ENCODE assay signal across 8 mouse cellular contexts in genomic region chr15:102358126-102358525, GRCm38 (mm10). TPM values are rescaled to one million over a fixed set of nuclear protein-coding genes. Genes with fewer than 3 reads are reported as not detected.
DNase-seq lines count a peak whose midpoint lies in the region; ATAC-seq and TF ChIP-seq lines count a peak whose summit lies in the region.

No protein-coding gene starts in this region.

- H3K36me3 ChIP-seq in forebrain, embryonic 10.5 days (replicated peaks), result no peaks in the 10 kb centered on the region
- H3K36me3 ChIP-seq in limb, embryonic 13.5 days, result no peaks in the 10 kb centered on the region
- no peaks in the 10 kb centered on the region for H3K36me3 ChIP-seq in stomach, postnatal 0 days (ENCODE audit: control insufficient read depth, insufficient read depth, low read length)

- peak overlapping the region; percentile 70 for H3K27ac ChIP-seq in forebrain, embryonic 10.5 days
- no peak overlapping the region for H3K27ac ChIP-seq in limb, embryonic 13.5 days
- H3K27ac ChIP-seq in stomach, postnatal 0 days (replicated peaks), result no peak overlapping the region

- ATAC-seq in limb, embryonic 13.5 days (ENCODE audit: low FRiP score, low read depth), result no peak
- ATAC-seq in stomach, postnatal 0 days (ENCODE audit: low FRiP score, low TSS enrichment), result no peak

- peak overlapping the region; percentile 44 for H3K4me3 ChIP-seq in forebrain, embryonic 10.5 days
- H3K4me3 ChIP-seq in limb, embryonic 13.5 days, result peak overlapping the region; percentile 26
- H3K4me3 ChIP-seq in stomach, postnatal 0 days (ENCODE audit: low read depth, low read length), result no peak overlapping the region

- TF ChIP-seq CTCF in stomach, postnatal 0 days (IDR thresholded peaks at IDR 0.05; ENCODE audit: low read depth), result peak; percentile 25; the same call in 1 of the 2 replicates

- peaks cover 60% of the 10 kb centered on the region for H3K27me3 ChIP-seq in forebrain, embryonic 10.5 days (ENCODE audit: poor library complexity, severe bottlenecking)
- H3K27me3 ChIP-seq in limb, embryonic 13.5 days, result peaks cover 24% of the 10 kb centered on the region
- no peaks in the 10 kb centered on the region for H3K27me3 ChIP-seq in stomach, postnatal 0 days (ENCODE audit: control insufficient read depth, insufficient read depth, low read length)

- no peaks in the 10 kb centered on the region for H3K9me3 ChIP-seq in forebrain, embryonic 10.5 days
- no peaks in the 10 kb centered on the region for H3K9me3 ChIP-seq in limb, embryonic 13.5 days
- no peaks in the 10 kb centered on the region for H3K9me3 ChIP-seq in stomach, postnatal 0 days (ENCODE audit: control insufficient read depth, low read length)

- WGBS in forebrain, embryonic 10.5 days, result 2% methylated on average over 25 of the region's 25 CpGs
- WGBS in limb, embryonic 13.5 days, result 2% methylated on average over 25 of the region's 25 CpGs
- 10% methylated on average over 25 of the region's 25 CpGs for WGBS in stomach, postnatal 0 days

- peak overlapping the region; percentile 48; the same call in 1 of the 2 replicates for H3K9ac ChIP-seq in limb, embryonic 13.5 days
- 0 out of 2 replicates have a peak overlapping the region, but pooled peaks have one; percentile 8 for H3K9ac ChIP-seq in stomach, postnatal 0 days (ENCODE audit: low read length)

- peak overlapping the region; percentile 61 for H3K4me2 ChIP-seq in limb, embryonic 13.5 days (replicated peaks)
- H3K4me2 ChIP-seq in stomach, postnatal 0 days (replicated peaks; ENCODE audit: low read depth), result no peak overlapping the region

- intact Hi-C loops in left cerebral cortex, postnatal 10 days (cut with DNase I), result no loop called here

- TF ChIP-seq EP300 in stomach, postnatal 0 days (optimal IDR thresholded peaks at IDR 0.05), result no peak

- peak; percentile 44 to 68 for DNase-seq in kidney, postnatal 4 days
- DNase-seq in kidney, adult 9 months, result no peak
- DNase-seq in forebrain, embryonic 10.5 days (ENCODE audit: extremely low spot score, low spot score), result no peak
- DNase-seq in stomach, postnatal 0 days (ENCODE audit: low spot score), result peak; percentile 44
- no peak for DNase-seq in spleen, adult 12 weeks (ENCODE audit: low spot score)
- no peak for DNase-seq in cerebellum, adult 9-11 months
- DNase-seq in left cerebral cortex, postnatal 10 days (ENCODE audit: extremely low spot score in 1 of 2, low spot score in 2 of 2), result no peak

- H3K4me1 ChIP-seq in forebrain, embryonic 10.5 days, result peaks cover 63% of the 10 kb centered on the region
- peaks cover 48% of the 10 kb centered on the region for H3K4me1 ChIP-seq in limb, embryonic 13.5 days
- 0 out of 2 replicates have a peak, but pooled peaks cover 3% of the 10 kb centered on the region for H3K4me1 ChIP-seq in stomach, postnatal 0 days (replicated peaks; ENCODE audit: control insufficient read depth, insufficient read depth)

RNA-seq across cellular contexts. Expression of gene Aaas, which starts 7.6 kb away (rescaled TPM):
- 141 and 144 TPM in 2 replicates for polyA plus RNA-seq in forebrain, embryonic 10.5 days (2016; fragmentation: Nextera tagmentation; extraction: Ambion mirVana)
- polyA plus RNA-seq in limb, embryonic 13.5 days (2015; fragmentation: Nextera tagmentation; extraction: Ambion mirVana), result 75.9 and 76.6 TPM in 2 replicates
- 21.1 and 21.7 TPM in 2 replicates for polyA plus RNA-seq in stomach, postnatal 0 days (2015; fragmentation: Nextera tagmentation; extraction: Ambion mirVana)
- 10 to 100 TPM; 20.2 to 30.8 TPM for total RNA-seq in left cerebral cortex, postnatal 10 days (2021)

RNA-seq across cellular contexts. Expression of gene Sp7, which starts 8.9 kb away (rescaled TPM):
- polyA plus RNA-seq in forebrain, embryonic 10.5 days (2016; fragmentation: Nextera tagmentation; extraction: Ambion mirVana), result 0.25 and 0.42 TPM in 2 replicates
- 6.0 and 7.4 TPM in 2 replicates for polyA plus RNA-seq in limb, embryonic 13.5 days (2015; fragmentation: Nextera tagmentation; extraction: Ambion mirVana)
- 0.40 and 0.41 TPM in 2 replicates for polyA plus RNA-seq in stomach, postnatal 0 days (2015; fragmentation: Nextera tagmentation; extraction: Ambion mirVana)
- total RNA-seq in left cerebral cortex, postnatal 10 days (2021), result under 1 TPM; 0.26 to 0.39 TPM

RNA-seq across cellular contexts. Expression of gene Myg1, which starts 26.6 kb away (rescaled TPM):
- 127 and 128 TPM in 2 replicates for polyA plus RNA-seq in forebrain, embryonic 10.5 days (2016; fragmentation: Nextera tagmentation; extraction: Ambion mirVana)
- 110 and 116 TPM in 2 replicates for polyA plus RNA-seq in limb, embryonic 13.5 days (2015; fragmentation: Nextera tagmentation; extraction: Ambion mirVana)
- 39.7 and 44.8 TPM in 2 replicates for polyA plus RNA-seq in stomach, postnatal 0 days (2015; fragmentation: Nextera tagmentation; extraction: Ambion mirVana)
- total RNA-seq in left cerebral cortex, postnatal 10 days (2021), result 10 to 100 TPM; 48.0 to 53.3 TPM

RNA-seq across cellular contexts. Expression of gene Pfdn5, which starts 32.2 kb away (rescaled TPM):
- 311 and 331 TPM in 2 replicates for polyA plus RNA-seq in forebrain, embryonic 10.5 days (2016; fragmentation: Nextera tagmentation; extraction: Ambion mirVana)
- polyA plus RNA-seq in limb, embryonic 13.5 days (2015; fragmentation: Nextera tagmentation; extraction: Ambion mirVana), result 431 and 451 TPM in 2 replicates
- polyA plus RNA-seq in stomach, postnatal 0 days (2015; fragmentation: Nextera tagmentation; extraction: Ambion mirVana), result 321 and 336 TPM in 2 replicates
- 100 to 1,000 TPM; 344 to 355 TPM for total RNA-seq in left cerebral cortex, postnatal 10 days (2021)

RNA-seq across cellular contexts. Expression of gene Sp1, which starts 47.8 kb away (rescaled TPM):
- polyA plus RNA-seq in forebrain, embryonic 10.5 days (2016; fragmentation: Nextera tagmentation; extraction: Ambion mirVana), result 9.7 and 9.9 TPM in 2 replicates
- 11.6 and 12.0 TPM in 2 replicates for polyA plus RNA-seq in limb, embryonic 13.5 days (2015; fragmentation: Nextera tagmentation; extraction: Ambion mirVana)
- 4.4 and 4.7 TPM in 2 replicates for polyA plus RNA-seq in stomach, postnatal 0 days (2015; fragmentation: Nextera tagmentation; extraction: Ambion mirVana)
- total RNA-seq in left cerebral cortex, postnatal 10 days (2021), result 10 to 100 TPM; 23.1 to 26.4 TPM

Comparison
In these comparisons a context has a peak if more than half of its experiments do, and no peak if none do; other contexts are left out.
1. DNase-seq: peak in kidney, postnatal 4 days (2 of 2) and stomach, postnatal 0 days (single experiment); none in kidney, adult 9 months (single experiment), forebrain, embryonic 10.5 days (single experiment), spleen, adult 12 weeks (single experiment), cerebellum, adult 9-11 months (single experiment) and left cerebral cortex, postnatal 10 days (0 of 2).